Mouse (Mus musculus) cerebellum, adult 2 months (tissue): ENCODE measurements around the gene Iqcf6. TPM values are rescaled to one million over a fixed set of nuclear protein-coding genes. Genes with fewer than 3 reads are reported as not detected.

Experiments
- DNase-seq, 2 experiments: peaks; one replicate each; pipeline ENCODE4 v3.0.0; 2021
- H3K27ac ChIP-seq: fragments of 200-500 bp; 2 replicates; pipeline ENCODE4 v1.5.1; 2012; ENCODE audit warnings: low read length, control low read depth, inconsistent platforms; ENCODE audit not compliant: insufficient read depth
- H3K27me3 ChIP-seq: fragments of 200-500 bp; 2 replicates; pipeline ENCODE4 v1.6.1; 2012; ENCODE audit warnings: inconsistent platforms, mild to moderate bottlenecking, low read length, moderate library complexity; ENCODE audit not compliant: control insufficient read depth, insufficient read depth
- H3K4me1 ChIP-seq: fragments of 200-500 bp; 2 replicates; pipeline ENCODE4 v1.6.1; 2011; ENCODE audit warnings: low read length; ENCODE audit not compliant: control insufficient read depth, insufficient read depth
- H3K4me3 ChIP-seq: fragments of 200-500 bp; replicated peaks from 2 replicates; pipeline ENCODE3; 2011; ENCODE audit warnings: mild to moderate bottlenecking, low read depth, low read length, control low read depth; ENCODE audit not compliant: insufficient read depth
- CTCF ChIP-seq: fragments of 200-500 bp; IDR thresholded peaks from 2 replicates; pipeline ENCODE4 v1.5.1; 2011; ENCODE audit warnings: low read depth, mild to moderate bottlenecking, control low read depth, low read length, moderate library complexity, borderline replicate concordance; ENCODE audit not compliant: insufficient read depth
- POLR2A ChIP-seq: fragments of 200-500 bp; IDR thresholded peaks from 2 replicates; pipeline ENCODE4 v1.6.1; 2011; ENCODE audit warnings: low read length, control low read depth, borderline replicate concordance; ENCODE audit not compliant: insufficient read depth
- WGBS: fragments of 180-500 bp; shearing (Covaris S2); methylation state at CpG from one replicate; pipeline ENCODE4 v1.1.7; 2018; 5-methylcytosine and 5-hydroxymethylcytosine counted together
- polyA plus RNA-seq: library from polyadenylated mRNA; depleted of rRNA; stranded (reverse); fragments of >200 nt; gene quantifications from 2 replicates; pipeline ENCODE4 v1.2.3, GENCODE M21; 2012

Iqcf6 gene
- polyA plus RNA-seq, 1 experiment = not detected

DNA sequence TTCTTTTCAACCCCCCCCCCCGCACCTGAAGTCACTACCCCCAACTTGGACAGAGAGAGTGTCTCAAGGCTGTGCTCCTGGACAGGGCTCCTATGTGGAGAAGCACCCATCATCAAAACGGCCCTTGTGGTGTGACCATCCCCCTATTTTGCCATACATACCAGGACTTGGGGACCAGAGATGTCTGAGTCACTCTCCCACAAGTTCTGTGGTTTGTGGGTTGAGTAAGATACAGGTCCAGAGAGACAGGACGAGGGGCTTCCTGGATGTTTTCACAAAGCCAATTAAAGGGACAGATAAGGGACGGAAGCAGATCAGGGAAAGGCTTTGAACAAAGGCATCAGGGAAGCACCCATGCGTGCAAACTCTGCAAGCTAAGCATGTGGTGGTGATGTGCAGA, 15.0 kb downstream of the Iqcf6 start:
- H3K27ac ChIP-seq = no peak overlapping the region
- no peak overlapping the region for H3K4me3 ChIP-seq
- WGBS = 45% methylated on average over 5 of the region's 5 CpGs
- no peaks in the 10 kb centered on the region for H3K27me3 ChIP-seq
- H3K4me1 ChIP-seq = no peaks in the 10 kb centered on the region
- DNase-seq = no peak
- no peak for TF ChIP-seq CTCF
- TF ChIP-seq POLR2A = no peak

GRCm38 (mm10) chr9:106643128-106643527, 16.7 kb downstream of the Iqcf6 start:
- 22% methylated on average over 7 of the region's 7 CpGs for WGBS
- no peak overlapping the region for H3K27ac ChIP-seq
- H3K27me3 ChIP-seq = no peaks in the 10 kb centered on the region
- H3K4me1 ChIP-seq = no peaks in the 10 kb centered on the region
- TF ChIP-seq POLR2A = no peak
- TF ChIP-seq CTCF = peak; percentile 67
- H3K4me3 ChIP-seq = no peak overlapping the region
- DNase-seq = peak; percentile 59 to 67

DNA sequence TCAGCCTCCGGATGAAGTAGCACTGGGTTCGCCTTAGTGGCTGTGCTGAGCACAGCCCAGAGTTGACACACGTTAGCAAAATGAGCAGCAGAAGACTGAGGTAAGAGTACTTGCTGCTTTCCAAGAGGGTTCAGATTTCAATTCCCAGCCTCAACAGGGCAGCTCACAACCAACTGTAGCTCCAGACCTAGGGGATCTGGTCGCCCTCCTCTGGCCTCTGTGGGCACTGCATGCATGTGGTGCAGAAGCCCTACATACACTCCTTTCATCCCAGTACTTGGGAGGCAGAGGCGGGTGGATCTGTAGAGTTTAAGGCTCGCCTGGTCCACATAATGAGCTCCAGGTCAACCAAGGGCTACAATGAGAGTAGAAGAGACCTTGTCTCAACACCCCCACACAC, 17.4 kb downstream of the Iqcf6 start:
- H3K27ac ChIP-seq = no peak overlapping the region
- no peaks in the 10 kb centered on the region for H3K27me3 ChIP-seq
- H3K4me1 ChIP-seq = no peaks in the 10 kb centered on the region
- DNase-seq = no peak
- H3K4me3 ChIP-seq = no peak overlapping the region
- WGBS = 75% methylated on average over 6 of the region's 6 CpGs
- TF ChIP-seq CTCF = no peak
- TF ChIP-seq POLR2A = no peak

- Histone ChIP-seq H3K4me1 (no peaks in the 10 kb centered on the region), H3K27me3 (no peaks in the 10 kb centered on the region), H3K27ac (no peak overlapping the region), H3K4me3 (no peak overlapping the region)
- no peak for DNase-seq
- TF ChIP-seq POLR2A (no peak), CTCF (no peak)
- 81% methylated on average over 9 of the region's 9 CpGs for WGBS
Observed at GRCm38 (mm10) chr9:106645684-106646271, 19.4 kb downstream of the Iqcf6 start.

GRCm38 (mm10) chr9:106647226-106647625, 20.8 kb downstream of the Iqcf6 start:
- Histone ChIP-seq H3K27ac (no peak overlapping the region), H3K4me1 (no peaks in the 10 kb centered on the region), H3K27me3 (no peaks in the 10 kb centered on the region), H3K4me3 (no peak overlapping the region)
- TF ChIP-seq CTCF (no peak), POLR2A (no peak)
- WGBS = 56% methylated on average over 27 of the region's 27 CpGs
- no peak for DNase-seq

- DNase-seq = no peak
- Histone ChIP-seq H3K4me3 (no peak overlapping the region), H3K4me1 (peaks cover 16% of the 10 kb centered on the region), H3K27me3 (no peaks in the 10 kb centered on the region; the same call in 1 of the 2 replicates), H3K27ac (no peak overlapping the region)
- TF ChIP-seq POLR2A = no peak
- peak; percentile 29; the same call in 1 of the 2 replicates for TF ChIP-seq CTCF
- 84% methylated on average over 1 of the region's 1 CpGs for WGBS
Observed at GRCm38 (mm10) chr9:106652720-106653119, 26.3 kb downstream of the Iqcf6 start.

DNA sequence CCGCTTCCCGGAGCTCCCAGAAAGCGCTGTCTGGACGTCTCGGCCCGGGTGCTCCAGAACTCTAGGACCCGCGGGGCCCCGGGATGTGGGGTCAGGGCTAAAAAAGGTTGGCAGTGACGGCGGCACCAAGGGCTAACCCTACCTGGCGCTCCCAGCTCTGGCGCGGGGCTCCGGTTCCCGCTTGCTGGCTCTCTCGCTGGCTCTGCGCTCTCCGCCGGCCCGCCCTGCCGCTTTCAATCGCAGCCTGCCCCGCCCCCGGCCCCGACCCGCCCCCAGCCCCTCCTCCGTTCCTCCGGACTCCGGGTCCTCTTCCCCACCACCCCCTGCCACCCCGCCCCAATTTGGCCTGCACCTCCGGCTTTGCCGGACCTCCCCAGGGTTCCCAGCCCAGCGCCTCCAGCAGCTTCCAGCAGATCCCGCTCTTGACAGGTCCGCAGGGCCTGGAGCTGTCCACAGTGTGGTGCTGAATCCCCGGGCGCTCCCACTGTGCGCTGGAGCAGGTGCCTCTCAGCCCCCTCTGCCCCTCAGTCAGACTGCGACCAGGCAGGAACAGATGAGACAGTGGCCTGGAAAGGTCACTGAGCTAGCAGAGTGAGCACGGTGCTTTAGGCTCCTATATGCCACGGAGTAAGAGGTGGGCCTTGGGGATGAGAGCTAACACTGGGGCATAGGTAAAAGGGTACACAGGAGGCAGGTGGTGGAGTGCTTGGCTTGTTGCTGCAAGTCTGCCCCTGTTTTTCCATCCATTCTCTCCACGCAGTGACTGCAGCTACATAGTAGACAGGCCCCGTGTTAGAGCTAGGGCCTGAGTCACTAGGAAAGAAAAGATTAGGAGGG, 29.7 kb downstream of the Iqcf6 start, which contains the start of gene Grm2:
Grm2 (minus strand) TSS at position 199 of the 837 bp plus-strand sequence.
- H3K27ac ChIP-seq = no peak within 1 kb of the TSS
- H3K4me3 ChIP-seq = peak within 1 kb of the TSS; percentile 46
- TF ChIP-seq CTCF (no peak), POLR2A (no peak)
- 5% methylated on average over 39 of the region's 44 CpGs for WGBS
- H3K27me3 ChIP-seq = no peaks in the 10 kb centered on the region; the same call in 1 of the 2 replicates
- DNase-seq = no peak
- peaks cover 16% of the 10 kb centered on the region for H3K4me1 ChIP-seq
